Mouse (Mus musculus): ENCODE results near the gene Zfp180. TPM values are rescaled to one million over a fixed set of nuclear protein-coding genes. Genes with fewer than 3 reads are reported as not detected.

Zfp180 gene
- total and polyA plus RNA-seq, 2 experiments = 9.5 to 12.7 TPM

GRCm38 (mm10) chr7:24087485-24088125, 5.9 kb downstream of the Zfp180 start:
- Histone ChIP-seq H3K9ac (ENCODE audit: low read depth, low read length) (no peak overlapping the region), H3K79me2 (ENCODE audit: control insufficient read depth, insufficient read depth, low read length) (peaks cover 30% of the 10 kb centered on the region), H3K27ac (replicated peaks; ENCODE audit: insufficient read depth, low read depth, low read length) (no peak overlapping the region), H3K36me3 (ENCODE audit: control insufficient read depth, insufficient read depth, low read length) (peaks cover 8% of the 10 kb centered on the region), H3K4me3 (ENCODE audit: insufficient read depth, low read depth, low read length) (no peak overlapping the region), H3K4me1 (ENCODE audit: control insufficient read depth, insufficient read depth, low read length) (peaks cover 5% of the 10 kb centered on the region), H3K27me3 (ENCODE audit: control insufficient read depth, insufficient read depth, low read length) (no peaks in the 10 kb centered on the region)
- 97% methylated on average over 12 of the region's 12 CpGs for WGBS
- TF ChIP-seq CTCF (IDR thresholded peaks at IDR 0.05; ENCODE audit: low read depth, low read length) = no peak
- TF ChIP-seq POLR2A (IDR thresholded peaks at IDR 0.05; ENCODE audit: extremely low read depth, insufficient read depth, low read length) = no peak
- DNase-seq (ENCODE audit: extremely low read depth, low read depth, low spot score) = no peak

- Histone ChIP-seq H3K79me2 (ENCODE audit: control insufficient read depth, insufficient read depth, low read length) (no peaks in the 10 kb centered on the region), H3K4me1 (ENCODE audit: control insufficient read depth, insufficient read depth, low read length) (no peaks in the 10 kb centered on the region), H3K36me3 (ENCODE audit: control insufficient read depth, insufficient read depth, low read length) (peaks cover 72% of the 10 kb centered on the region), H3K27ac (replicated peaks; ENCODE audit: insufficient read depth, low read depth, low read length) (no peak overlapping the region), H3K27me3 (ENCODE audit: control insufficient read depth, insufficient read depth, low read length) (0 out of 2 replicates have a peak, but pooled peaks cover 3% of the 10 kb centered on the region), H3K9ac (ENCODE audit: low read depth, low read length) (no peak overlapping the region), H3K4me3 (ENCODE audit: insufficient read depth, low read depth, low read length) (no peak overlapping the region)
- TF ChIP-seq CTCF (IDR thresholded peaks at IDR 0.05; ENCODE audit: low read depth, low read length) = no peak
- no peak for TF ChIP-seq POLR2A (IDR thresholded peaks at IDR 0.05; ENCODE audit: extremely low read depth, insufficient read depth, low read length)
- WGBS = 96% methylated on average over 9 of the region's 9 CpGs
- DNase-seq (ENCODE audit: extremely low read depth, low read depth, low spot score) = no peak
Measured at GRCm38 (mm10) chr7:24104403-24104802, 22.7 kb downstream of the Zfp180 start.

GRCm38 (mm10) chr7:24105144-24105703, 23.5 kb downstream of the Zfp180 start:
- Histone ChIP-seq H3K27me3 (ENCODE audit: control insufficient read depth, insufficient read depth, low read length) (0 out of 2 replicates have a peak, but pooled peaks cover 3% of the 10 kb centered on the region), H3K4me3 (ENCODE audit: insufficient read depth, low read depth, low read length) (no peak overlapping the region), H3K9ac (ENCODE audit: low read depth, low read length) (no peak overlapping the region), H3K79me2 (ENCODE audit: control insufficient read depth, insufficient read depth, low read length) (no peaks in the 10 kb centered on the region), H3K4me1 (ENCODE audit: control insufficient read depth, insufficient read depth, low read length) (no peaks in the 10 kb centered on the region), H3K27ac (replicated peaks; ENCODE audit: insufficient read depth, low read depth, low read length) (no peak overlapping the region), H3K36me3 (ENCODE audit: control insufficient read depth, insufficient read depth, low read length) (peaks cover 67% of the 10 kb centered on the region)
- no peak for DNase-seq (ENCODE audit: extremely low read depth, low read depth, low spot score)
- no peak for TF ChIP-seq CTCF (IDR thresholded peaks at IDR 0.05; ENCODE audit: low read depth, low read length)
- no peak for TF ChIP-seq POLR2A (IDR thresholded peaks at IDR 0.05; ENCODE audit: extremely low read depth, insufficient read depth, low read length)
- 95% methylated on average over 18 of the region's 18 CpGs for WGBS

- H3K4me3 ChIP-seq (ENCODE audit: insufficient read depth, low read depth, low read length) = no peak overlapping the region
- no peak overlapping the region for H3K9ac ChIP-seq (ENCODE audit: low read depth, low read length)
- no peak overlapping the region for H3K27ac ChIP-seq (replicated peaks; ENCODE audit: insufficient read depth, low read depth, low read length)
- DNase-seq (ENCODE audit: extremely low read depth, low read depth, low spot score) = no peak
- 0 out of 2 replicates have a peak, but pooled peaks cover 2% of the 10 kb centered on the region for H3K27me3 ChIP-seq (ENCODE audit: control insufficient read depth, insufficient read depth, low read length)
- 97% methylated on average over 7 of the region's 7 CpGs for WGBS
- peaks cover 14% of the 10 kb centered on the region for H3K36me3 ChIP-seq (ENCODE audit: control insufficient read depth, insufficient read depth, low read length)
- TF ChIP-seq CTCF (IDR thresholded peaks at IDR 0.05; ENCODE audit: low read depth, low read length) = no peak
- TF ChIP-seq POLR2A (IDR thresholded peaks at IDR 0.05; ENCODE audit: extremely low read depth, insufficient read depth, low read length) = no peak
- H3K4me1 ChIP-seq (ENCODE audit: control insufficient read depth, insufficient read depth, low read length) = no peaks in the 10 kb centered on the region; the same call in 1 of the 2 replicates
- no peaks in the 10 kb centered on the region for H3K79me2 ChIP-seq (ENCODE audit: control insufficient read depth, insufficient read depth, low read length)
Measured at GRCm38 (mm10) chr7:24110839-24111238, 29.1 kb downstream of the Zfp180 start.

GRCm38 (mm10) chr7:24111772-24112155, 30.0 kb downstream of the Zfp180 start:
- Histone ChIP-seq H3K9ac (ENCODE audit: low read depth, low read length) (peak overlapping the region; percentile 77), H3K4me3 (ENCODE audit: insufficient read depth, low read depth, low read length) (peak overlapping the region; percentile 64)
- DNase-seq (ENCODE audit: extremely low read depth, low read depth, low spot score) = no peak

More at GRCm38 (mm10) chr7:24111772-24112155, 30.0 kb downstream of the Zfp180 start:
- Histone ChIP-seq H3K36me3 (ENCODE audit: control insufficient read depth, insufficient read depth, low read length) (peaks cover 7% of the 10 kb centered on the region), H3K27ac (replicated peaks; ENCODE audit: insufficient read depth, low read depth, low read length) (peak overlapping the region; percentile 80), H3K4me1 (ENCODE audit: control insufficient read depth, insufficient read depth, low read length) (no peaks in the 10 kb centered on the region; the same call in 1 of the 2 replicates), H3K27me3 (ENCODE audit: control insufficient read depth, insufficient read depth, low read length) (no peaks in the 10 kb centered on the region), H3K79me2 (ENCODE audit: control insufficient read depth, insufficient read depth, low read length) (no peaks in the 10 kb centered on the region)
- 6% methylated on average over 9 of the region's 9 CpGs for WGBS
- TF ChIP-seq POLR2A (IDR thresholded peaks at IDR 0.05; ENCODE audit: extremely low read depth, insufficient read depth, low read length) (no peak), CTCF (IDR thresholded peaks at IDR 0.05; ENCODE audit: low read depth, low read length) (no peak)
